Mouse (Mus musculus) midbrain, postnatal 0 days (tissue): ENCODE results near the gene Cachd1. TPM values are rescaled to one million over a fixed set of nuclear protein-coding genes. Genes with fewer than 3 reads are reported as not detected.

Experiments
- ATAC-seq: fragments of 200-750 bp; cut with Nextera tagmentation; 2 replicates; pipeline ENCODE4 v1.8.0; 2017; ENCODE audit warnings: moderate number of reproducible peaks, mild to moderate bottlenecking, moderate TSS enrichment, moderate library complexity; ENCODE audit not compliant: low FRiP score
- DNase-seq: peaks from one replicate; pipeline ENCODE4 v3.0.0-alpha.2; 2015; ENCODE audit warnings: low spot score
- H3K27ac ChIP-seq: fragments of 300-500 bp; sonication (generic); 2 replicates; pipeline ENCODE4 v1.5.1; 2014; ENCODE audit warnings: low read depth, mild to moderate bottlenecking, low read length, mixed read lengths
- H3K27me3 ChIP-seq: fragments of 300-500 bp; sonication (generic); 2 replicates; pipeline ENCODE4 v1.6.1; 2014; ENCODE audit warnings: low read length, control low read depth, mixed read lengths; ENCODE audit not compliant: insufficient read depth
- H3K36me3 ChIP-seq: fragments of 300-500 bp; sonication (generic); 2 replicates; pipeline ENCODE4 v1.6.1; 2014; ENCODE audit warnings: low read length, control low read depth, mixed read lengths; ENCODE audit not compliant: insufficient read depth
- H3K4me1 ChIP-seq: fragments of 300-500 bp; sonication (generic); 2 replicates; pipeline ENCODE4 v1.6.1; 2014; ENCODE audit warnings: mild to moderate bottlenecking, control low read depth, antibody characterized with exemption, low read length, mixed read lengths; ENCODE audit not compliant: insufficient read depth
- H3K4me2 ChIP-seq: fragments of 300-500 bp; sonication (generic); 2 replicates; pipeline ENCODE4 v1.6.1; 2014; ENCODE audit warnings: low read depth, mild to moderate bottlenecking, low read length, mixed read lengths; ENCODE audit not compliant: poor library complexity, severe bottlenecking
- H3K4me3 ChIP-seq: fragments of 300-500 bp; sonication (generic); 2 replicates; pipeline ENCODE4 v1.5.1; 2014; ENCODE audit warnings: low read depth, mild to moderate bottlenecking, low read length, moderate library complexity
- H3K9ac ChIP-seq: fragments of 300-500 bp; sonication (generic); replicated peaks from 2 replicates; pipeline ENCODE4 v1.6.1; 2014; ENCODE audit warnings: mild to moderate bottlenecking, low read length, moderate library complexity, mixed read lengths; ENCODE audit not compliant: poor library complexity, severe bottlenecking
- H3K9me3 ChIP-seq: fragments of 300-500 bp; sonication (generic); 2 replicates; pipeline ENCODE4 v1.6.1; 2016; ENCODE audit warnings: low read length, control low read depth
- CTCF ChIP-seq: IDR thresholded peaks from 2 replicates; pipeline ENCODE4 v1.5.1; 2016; ENCODE audit warnings: antibody characterized with exemption, mild to moderate bottlenecking
- WGBS: fragments of 180-500 bp; shearing (Covaris S2); extraction: QIAGEN DNeasy Blood & Tissue Kit; methylation state at CpG from one replicate; pipeline ENCODE4 v1.1.7; 2014; 5-methylcytosine and 5-hydroxymethylcytosine counted together
- polyA plus RNA-seq: library from polyadenylated mRNA; unstranded; fragments of >200 nt; fragmentation: Nextera tagmentation; extraction: Ambion mirVana; gene quantifications from 2 replicates; pipeline ENCODE4 v1.2.1, GENCODE M21; 2015
- total RNA-seq: library from RNA; depleted of rRNA; stranded (reverse); fragments of >200 nt; gene quantifications from 2 replicates; pipeline ENCODE4 v1.2.3, GENCODE M21; 2014; rRNA removed

Cachd1 gene
- 52.2 and 59.8 TPM in 2 replicates for total RNA-seq
- 25.1 and 26.5 TPM in 2 replicates for polyA plus RNA-seq

DNA sequence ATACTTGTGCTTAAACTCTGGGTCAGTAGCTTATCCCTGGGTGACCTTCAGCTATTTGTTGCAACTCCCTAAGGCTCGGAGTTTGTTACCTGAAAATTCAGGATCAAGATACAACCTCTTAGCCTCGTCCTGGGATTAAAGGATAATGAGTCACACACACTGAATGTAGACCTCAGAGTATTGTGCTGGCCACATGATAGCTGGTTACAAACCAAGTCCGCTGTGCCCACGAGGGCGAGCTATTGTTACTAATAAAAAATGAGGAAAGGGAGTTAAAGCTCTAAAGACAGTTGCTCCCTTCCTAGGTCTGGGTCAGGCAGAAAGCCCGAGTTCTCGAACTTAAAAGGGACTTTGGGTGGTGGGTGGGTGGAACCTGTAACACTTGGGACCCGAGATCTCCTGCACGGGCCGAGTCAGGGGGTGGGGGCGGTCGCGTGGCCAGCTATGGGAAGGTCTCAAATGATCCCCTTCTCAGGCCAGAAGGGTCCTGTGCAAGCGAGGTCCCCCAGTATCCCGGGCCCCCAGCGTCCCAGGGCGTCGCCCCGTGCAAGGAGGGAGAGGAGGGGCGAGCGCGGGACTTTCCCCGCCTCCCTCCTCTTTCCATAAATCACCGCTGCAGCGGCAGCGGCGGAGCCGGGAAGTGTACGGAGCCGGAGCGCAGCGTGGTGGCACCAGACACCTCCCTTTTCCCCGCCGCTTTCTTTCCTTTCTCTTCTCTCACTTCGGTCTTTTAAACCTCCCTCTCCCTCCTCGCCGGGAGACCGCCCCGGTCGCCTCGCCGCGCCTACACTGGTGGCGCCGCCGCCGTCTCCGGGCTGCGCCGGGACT is at the start of gene Cachd1:
Cachd1 (plus strand) TSS at position 633 of the 828 bp plus-strand sequence.
- H3K36me3 ChIP-seq = no peaks in the 10 kb centered on the region
- under 1% methylated on average over 44 of the region's 50 CpGs for WGBS
- peak; percentile 82 for DNase-seq
- H3K27ac ChIP-seq = peak within 1 kb of the TSS; percentile 73
- peak; percentile 46 for TF ChIP-seq CTCF
- H3K4me3 ChIP-seq = peak within 1 kb of the TSS; percentile 74
- H3K27me3 ChIP-seq = no peaks in the 10 kb centered on the region
- H3K4me2 ChIP-seq = peak within 1 kb of the TSS; percentile 85
- H3K9me3 ChIP-seq = no peaks in the 10 kb centered on the region
- peaks cover 9% of the 10 kb centered on the region; the same call in 1 of the 2 replicates for H3K4me1 ChIP-seq
- peak within 1 kb of the TSS; percentile 80 for H3K9ac ChIP-seq
- ATAC-seq = peak; percentile 69

GRCm38 (mm10) chr4:100728896-100729479 is 47.5 kb upstream of the Cachd1 start:
- H3K4me2 ChIP-seq = no peak overlapping the region
- peak; percentile 62 for TF ChIP-seq CTCF
- 90% methylated on average over 5 of the region's 5 CpGs for WGBS
- 0 out of 2 replicates have a peak, but pooled peaks cover 3% of the 10 kb centered on the region for H3K4me1 ChIP-seq
- DNase-seq (peak; percentile 41), ATAC-seq (no peak)
- no peak overlapping the region for H3K27ac ChIP-seq
- H3K4me3 ChIP-seq = no peak overlapping the region
- H3K9me3 ChIP-seq = no peaks in the 10 kb centered on the region
- no peaks in the 10 kb centered on the region for H3K27me3 ChIP-seq
- H3K9ac ChIP-seq = no peak overlapping the region
- no peaks in the 10 kb centered on the region for H3K36me3 ChIP-seq

DNA sequence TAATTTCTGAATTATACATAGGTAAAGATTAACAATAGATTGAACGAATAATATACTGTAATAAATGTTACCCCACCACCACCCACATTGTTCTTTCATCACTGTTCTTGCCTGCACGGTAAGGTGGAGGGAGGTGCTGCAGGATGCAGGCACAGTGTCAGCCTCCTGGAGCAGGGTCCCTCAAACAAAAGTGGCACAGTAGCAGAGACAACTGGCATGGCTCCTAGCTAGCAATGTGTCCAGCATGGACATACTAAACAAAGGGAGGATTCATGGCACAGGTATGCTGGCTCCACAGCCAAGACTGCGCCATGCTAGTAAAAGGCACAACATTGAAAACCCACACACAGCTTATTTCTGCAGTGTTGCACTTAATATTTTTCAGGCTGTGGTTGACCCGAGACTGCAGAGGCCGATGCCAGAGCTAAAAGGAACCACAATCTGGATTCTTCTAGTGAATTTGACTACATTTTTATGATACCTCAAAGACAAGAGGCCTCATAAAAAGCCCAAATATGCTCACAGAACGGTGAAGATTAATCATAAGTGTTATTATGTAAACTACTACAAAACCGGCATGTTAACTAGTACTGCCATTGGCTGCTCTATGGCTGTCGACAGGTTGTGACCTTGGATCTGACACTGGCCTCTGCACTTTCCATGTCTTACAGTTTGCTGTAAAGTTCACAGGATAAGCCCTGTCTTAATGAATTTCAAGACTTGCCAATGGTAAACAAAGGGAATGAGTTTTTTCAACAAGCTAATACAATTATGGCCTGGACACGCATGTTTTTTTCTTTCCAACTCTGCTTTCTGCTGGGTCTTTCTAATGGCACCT is 41.2 kb upstream of the Cachd1 start:
- no peak for TF ChIP-seq CTCF
- ATAC-seq = no peak
- no peak overlapping the region for H3K27ac ChIP-seq

GRCm38 (mm10) chr4:100735936-100736349 is 40.5 kb upstream of the Cachd1 start:
- H3K27ac ChIP-seq = no peak overlapping the region
- H3K9me3 ChIP-seq = no peaks in the 10 kb centered on the region
- no peak for ATAC-seq
- 25% methylated on average over 9 of the region's 9 CpGs for WGBS
- no peak overlapping the region for H3K4me2 ChIP-seq
- H3K27me3 ChIP-seq = no peaks in the 10 kb centered on the region
- no peak overlapping the region for H3K4me3 ChIP-seq
- no peaks in the 10 kb centered on the region for H3K4me1 ChIP-seq
- no peaks in the 10 kb centered on the region for H3K36me3 ChIP-seq
- no peak for TF ChIP-seq CTCF
- DNase-seq = peak; percentile 40
- H3K9ac ChIP-seq = no peak overlapping the region

More for the DNA sequence above, 41.2 kb upstream of the Cachd1 start:
- Histone ChIP-seq H3K27me3 (no peaks in the 10 kb centered on the region), H3K4me3 (no peak overlapping the region), H3K4me1 (no peaks in the 10 kb centered on the region), H3K9me3 (no peaks in the 10 kb centered on the region), H3K36me3 (no peaks in the 10 kb centered on the region), H3K9ac (no peak overlapping the region), H3K4me2 (no peak overlapping the region)
- no peak for DNase-seq
- WGBS = 53% methylated on average over 9 of the region's 9 CpGs

GRCm38 (mm10) chr4:100743615-100744014 is 32.9 kb upstream of the Cachd1 start:
- no peak overlapping the region for H3K9ac ChIP-seq
- H3K27ac ChIP-seq = no peak overlapping the region
- no peaks in the 10 kb centered on the region for H3K36me3 ChIP-seq
- WGBS = 79% methylated on average over 8 of the region's 8 CpGs
- DNase-seq (no peak), ATAC-seq (no peak)
- H3K4me1 ChIP-seq = no peaks in the 10 kb centered on the region
- H3K4me3 ChIP-seq = no peak overlapping the region
- H3K27me3 ChIP-seq = no peaks in the 10 kb centered on the region
- no peak overlapping the region for H3K4me2 ChIP-seq
- no peaks in the 10 kb centered on the region for H3K9me3 ChIP-seq
- no peak for TF ChIP-seq CTCF
